Mouse (Mus musculus) E14TG2a.4 (cell line): ENCODE results near the gene Slmap.
"Not testable (repeated sequence)": the region's sequence is repeated elsewhere in the genome, so short reads cannot be mapped to it uniquely, and the experiment has no call there.

Experiments used
- H3K27me3 ChIP-seq: 2 replicates; pipeline ENCODE4 v1.6.1; 2014; ENCODE audit warnings: low read length, control low read depth; ENCODE audit not compliant: insufficient read depth
- H3K36me3 ChIP-seq: 2 replicates; pipeline ENCODE4 v1.6.1; 2014; ENCODE audit warnings: low read length, control low read depth; ENCODE audit not compliant: insufficient read depth
- H3K4me1 ChIP-seq: replicated peaks from 2 replicates; pipeline ENCODE4 v1.6.1; 2014; ENCODE audit warnings: low read depth, low read length, control low read depth
- H3K4me3 ChIP-seq: replicated peaks from 2 replicates; pipeline ENCODE4 v1.5.1; 2014; ENCODE audit warnings: mild to moderate bottlenecking, low read length
- H3K9me3 ChIP-seq: 2 replicates; pipeline ENCODE4 v1.6.1; 2014; ENCODE audit warnings: low read length, control low read depth
- CTCF ChIP-seq: conservative IDR thresholded peaks from 2 replicates; pipeline ENCODE4 v1.5.1; 2014; ENCODE audit warnings: low read length
- NANOG ChIP-seq: IDR thresholded peaks from 2 replicates; pipeline ENCODE4 v1.6.1; 2014; ENCODE audit warnings: borderline replicate concordance, low read length, mixed read lengths
- POU5F1 ChIP-seq: IDR thresholded peaks from 2 replicates; pipeline ENCODE4 v1.6.1; 2014; ENCODE audit warnings: low read length, borderline replicate concordance

Gene Slmap

DNA sequence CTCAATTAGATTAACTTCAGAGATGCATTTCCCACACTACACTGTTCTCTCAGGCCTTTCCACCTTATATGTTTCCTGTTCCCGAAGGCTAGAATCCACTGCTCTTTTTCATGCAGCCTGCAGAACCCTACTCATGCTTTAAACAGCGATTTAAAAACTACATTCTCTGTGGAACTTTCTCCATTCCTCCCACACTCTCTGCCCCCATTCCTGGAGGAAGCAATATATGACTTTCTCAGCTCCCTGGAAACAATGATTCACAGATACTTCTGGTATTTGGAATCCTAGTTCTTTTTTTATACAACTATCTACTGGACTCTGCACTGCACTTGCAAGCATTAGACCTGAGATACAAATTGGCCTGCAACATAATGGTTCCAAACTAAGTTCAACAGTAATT lies 11.6 kb downstream of the Slmap start:
- H3K4me3 ChIP-seq: no peak overlapping the region
- H3K27me3 ChIP-seq: no peaks in the 10 kb centered on the region
- TF ChIP-seq CTCF (no peak), NANOG (no peak), POU5F1 (no peak)
- no peaks in the 10 kb centered on the region for H3K9me3 ChIP-seq
- H3K36me3 ChIP-seq: peaks cover 22% of the 10 kb centered on the region
- peaks cover 62% of the 10 kb centered on the region for H3K4me1 ChIP-seq

DNA sequence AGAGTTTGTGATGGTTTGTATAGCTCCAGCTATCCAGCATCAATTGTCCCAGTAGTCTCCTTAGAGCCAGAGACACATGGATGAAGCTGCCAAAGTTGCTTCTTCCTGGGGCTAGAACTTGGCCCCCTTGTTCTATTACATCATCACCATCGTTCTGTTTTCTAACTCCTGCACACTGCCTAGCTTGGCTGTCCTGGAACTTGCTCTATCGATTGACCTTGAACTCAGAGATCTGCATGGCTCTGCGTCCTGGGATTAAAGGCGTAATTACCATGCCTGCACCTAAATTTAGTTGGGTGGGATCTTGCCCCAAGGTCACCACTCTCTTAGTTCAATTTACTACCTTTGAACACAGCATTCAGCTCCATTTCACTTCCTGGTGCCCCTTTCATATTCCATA lies 14.9 kb downstream of the Slmap start:
- Histone ChIP-seq H3K4me1 (peaks cover 38% of the 10 kb centered on the region), H3K36me3 (peaks cover 14% of the 10 kb centered on the region), H3K4me3 (no peak overlapping the region), H3K9me3 (no peaks in the 10 kb centered on the region), H3K27me3 (no peaks in the 10 kb centered on the region)
- TF ChIP-seq NANOG: 0 out of 2 replicates have a peak, but pooled peaks have one; percentile 9
- no peak for TF ChIP-seq CTCF
- no peak for TF ChIP-seq POU5F1

DNA sequence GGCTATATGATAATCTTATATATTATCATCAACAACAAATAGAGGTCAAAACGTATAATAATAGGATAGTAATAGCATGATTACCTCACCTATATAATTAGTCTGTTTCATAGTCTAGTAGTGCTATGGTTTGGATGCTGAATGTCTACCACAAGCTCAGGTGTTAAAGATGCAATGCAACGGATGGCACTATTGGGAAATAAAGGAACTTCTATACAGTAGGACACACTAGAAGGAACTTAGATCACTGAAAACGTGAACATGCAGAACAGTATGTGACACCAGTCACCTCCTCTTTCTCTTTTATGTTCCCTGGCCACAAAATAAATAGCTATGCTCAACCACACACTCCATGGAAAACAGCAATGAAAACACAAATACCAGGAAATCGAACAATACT lies 16.9 kb downstream of the Slmap start:
- peaks cover 24% of the 10 kb centered on the region for H3K4me1 ChIP-seq
- no peak overlapping the region for H3K4me3 ChIP-seq
- TF ChIP-seq CTCF (no peak), NANOG (no peak), POU5F1 (no peak)
- H3K9me3 ChIP-seq: no peaks in the 10 kb centered on the region
- no peaks in the 10 kb centered on the region for H3K27me3 ChIP-seq
- peaks cover 14% of the 10 kb centered on the region for H3K36me3 ChIP-seq

DNA sequence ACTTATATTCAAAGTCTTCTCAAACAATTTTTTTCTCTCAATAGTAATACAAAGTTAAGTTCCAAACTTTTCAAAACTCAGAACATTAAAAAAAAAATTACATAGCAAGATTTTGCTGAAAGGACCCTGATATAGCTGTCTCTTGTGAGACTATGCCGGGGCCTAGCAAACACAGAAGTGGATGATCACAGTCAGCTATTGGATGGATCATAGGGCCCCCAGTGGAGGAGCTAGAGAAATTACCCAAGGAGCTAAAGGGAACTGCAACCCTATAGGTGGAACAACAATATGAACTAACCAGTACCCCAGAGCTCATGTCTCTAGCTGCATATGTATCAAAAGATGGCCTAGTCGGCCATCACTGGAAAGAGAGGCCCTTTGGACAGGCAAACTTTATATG lies 18.5 kb downstream of the Slmap start:
- Histone ChIP-seq H3K36me3 (peaks cover 16% of the 10 kb centered on the region), H3K4me1 (peaks cover 16% of the 10 kb centered on the region)
- H3K4me3 ChIP-seq, H3K27me3 ChIP-seq, H3K9me3 ChIP-seq: not testable (repeated sequence)

DNA sequence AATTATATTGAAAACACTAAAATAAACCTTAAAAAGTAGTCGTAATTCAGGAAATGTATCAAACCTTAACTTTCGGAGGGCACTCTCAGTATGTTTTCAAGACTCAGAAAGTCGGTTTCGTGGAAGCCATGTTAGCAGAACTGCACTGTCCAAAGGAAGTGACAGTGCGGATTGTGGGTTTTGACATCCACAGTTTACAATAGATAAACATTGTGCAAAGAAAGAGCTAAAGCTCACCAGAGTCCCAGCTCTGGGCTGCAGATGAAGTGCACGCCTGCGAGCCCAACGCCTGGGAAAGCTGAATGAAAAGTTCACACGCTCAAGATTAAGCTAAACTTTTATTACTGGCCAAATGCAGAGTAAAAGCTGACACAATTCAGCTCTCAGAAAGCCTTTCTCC lies 18.9 kb downstream of the Slmap start:
- no peaks in the 10 kb centered on the region for H3K9me3 ChIP-seq
- TF ChIP-seq CTCF (no peak), POU5F1 (no peak), NANOG (no peak)
- no peaks in the 10 kb centered on the region for H3K27me3 ChIP-seq
- no peak overlapping the region for H3K4me3 ChIP-seq
- H3K4me1 ChIP-seq: peaks cover 12% of the 10 kb centered on the region
- peaks cover 16% of the 10 kb centered on the region for H3K36me3 ChIP-seq

DNA sequence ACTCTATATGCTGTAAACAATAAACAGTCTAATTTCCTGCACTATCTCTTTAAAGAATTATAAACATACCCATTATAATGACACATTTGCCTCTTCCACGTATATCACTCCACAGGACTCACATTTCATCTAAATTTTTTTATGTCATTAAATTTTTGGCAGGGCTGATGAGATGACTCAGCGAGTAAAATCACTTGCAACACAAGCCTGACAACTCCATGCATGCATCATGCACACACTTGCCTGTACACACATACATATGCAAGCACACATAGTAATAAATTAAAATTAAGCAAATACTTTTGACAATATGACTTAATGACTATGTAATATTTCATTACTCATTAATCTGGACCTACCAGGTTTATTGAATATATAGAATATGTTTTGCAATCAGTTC lies 24.2 kb downstream of the Slmap start:
- Histone ChIP-seq H3K4me1 (peaks cover 14% of the 10 kb centered on the region), H3K9me3 (no peaks in the 10 kb centered on the region), H3K27me3 (no peaks in the 10 kb centered on the region), H3K4me3 (no peak overlapping the region), H3K36me3 (peaks cover 10% of the 10 kb centered on the region)
- TF ChIP-seq POU5F1: no peak
- no peak for TF ChIP-seq NANOG
- no peak for TF ChIP-seq CTCF

DNA sequence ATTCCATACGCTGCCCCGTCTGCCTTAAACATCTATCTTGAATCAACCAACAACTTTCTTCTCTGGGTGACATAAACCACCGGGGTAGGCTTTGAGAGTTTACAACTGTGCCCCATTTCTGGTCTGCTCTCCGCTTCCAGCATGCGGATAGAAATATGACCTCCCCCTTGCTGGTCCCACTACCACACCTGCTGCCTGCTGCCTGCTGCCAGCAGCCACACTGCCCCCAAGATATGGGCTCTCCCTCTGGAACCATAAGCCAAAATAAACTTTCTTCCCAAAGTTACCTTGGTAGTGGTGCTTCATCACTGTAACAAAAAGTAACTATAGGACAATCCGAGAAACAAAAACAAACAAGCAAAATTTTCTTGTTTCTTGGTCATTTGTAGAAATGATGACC lies 26.6 kb downstream of the Slmap start:
- Histone ChIP-seq H3K4me3 (no peak overlapping the region), H3K9me3 (no peaks in the 10 kb centered on the region), H3K36me3 (peaks cover 11% of the 10 kb centered on the region), H3K4me1 (peaks cover 14% of the 10 kb centered on the region), H3K27me3 (no peaks in the 10 kb centered on the region)
- no peak for TF ChIP-seq CTCF

DNA sequence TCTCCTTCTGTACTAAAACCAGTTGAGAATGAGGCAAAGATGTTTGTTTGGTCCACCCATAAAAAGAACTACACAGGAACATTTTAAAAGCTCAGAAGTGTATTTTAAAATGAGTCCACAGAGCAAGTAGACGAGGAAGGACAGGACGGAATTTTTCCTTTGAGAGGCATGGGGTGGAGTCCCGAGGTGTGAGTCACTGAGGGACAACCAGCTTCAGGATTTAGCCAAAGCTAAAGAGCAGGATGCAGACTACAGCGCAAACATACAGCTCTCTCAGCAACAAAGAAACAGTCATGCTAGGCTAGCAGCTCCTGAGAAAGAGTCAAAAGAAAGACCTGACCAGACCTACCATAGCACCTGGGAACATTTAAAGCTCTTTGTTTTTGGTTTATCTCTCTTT lies 27.4 kb downstream of the Slmap start:
- peaks cover 11% of the 10 kb centered on the region for H3K36me3 ChIP-seq
- no peak overlapping the region for H3K4me3 ChIP-seq
- TF ChIP-seq NANOG (no peak), CTCF (no peak), POU5F1 (no peak)
- no peaks in the 10 kb centered on the region for H3K9me3 ChIP-seq
- peaks cover 14% of the 10 kb centered on the region for H3K4me1 ChIP-seq
- H3K27me3 ChIP-seq: no peaks in the 10 kb centered on the region

DNA sequence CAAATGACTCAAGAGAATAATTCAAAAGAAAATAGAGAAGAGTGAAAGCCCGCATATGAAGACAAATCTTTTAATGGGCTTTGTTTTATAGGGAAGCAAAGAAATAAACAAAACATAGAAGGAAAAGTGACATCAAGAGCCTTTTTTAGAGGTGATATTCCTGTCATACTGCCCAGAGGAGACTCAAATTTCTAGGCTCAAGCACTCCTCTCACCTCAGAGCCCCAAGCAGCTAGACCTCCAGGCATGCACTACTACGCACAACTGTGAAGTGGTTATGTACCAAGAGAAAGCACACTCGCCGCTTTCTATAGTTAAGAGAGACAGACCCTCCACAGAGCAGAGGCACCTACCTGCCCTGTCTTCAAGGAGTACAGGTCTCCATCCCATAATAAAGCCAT lies 30.2 kb downstream of the Slmap start:
- Histone ChIP-seq H3K27me3 (no peaks in the 10 kb centered on the region), H3K4me3 (no peak overlapping the region), H3K36me3 (peaks cover 13% of the 10 kb centered on the region), H3K9me3 (no peaks in the 10 kb centered on the region), H3K4me1 (peaks cover 14% of the 10 kb centered on the region)
- TF ChIP-seq NANOG (no peak), CTCF (no peak), POU5F1 (no peak)
